In the genomic region with DNA sequence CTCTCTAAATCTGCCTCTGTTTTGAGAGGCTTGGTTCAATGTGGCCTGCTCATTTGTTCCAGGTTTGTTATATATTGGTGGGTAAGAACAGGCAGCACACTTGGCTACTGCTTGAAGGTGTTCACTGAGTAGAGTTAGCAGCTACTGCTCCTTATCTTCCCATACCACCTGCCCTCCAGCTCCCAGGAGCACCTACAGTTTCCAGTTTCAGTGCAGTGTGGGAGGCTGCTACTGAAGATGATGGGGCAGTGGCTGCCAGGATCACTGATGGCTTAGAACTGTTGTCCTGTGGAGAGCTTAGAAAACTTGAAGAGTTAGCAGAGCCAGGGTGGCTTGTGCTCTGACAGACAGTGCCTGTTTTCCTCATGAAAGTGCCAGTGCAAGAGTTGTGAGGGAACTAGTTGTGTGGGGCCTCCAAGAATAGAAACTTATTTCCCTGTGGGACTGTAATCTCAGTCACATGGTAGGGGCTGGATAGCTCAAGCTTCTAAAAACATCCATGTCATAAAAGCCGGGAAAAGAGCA, we compare ENCODE assay signal across 20 mouse cellular contexts. TPM values are rescaled to one million over a fixed set of nuclear protein-coding genes. Genes with fewer than 3 reads are reported as not detected.
DNase-seq lines count a peak whose midpoint lies in the region; ATAC-seq and TF ChIP-seq lines count a peak whose summit lies in the region.
"Had no signal": no experiment of that assay in that cellular context is flagged by ENCODE, and none has a peak within 500 bp of the region (broad histone marks: within the 10 kb centered on the region; RNA-seq: fewer than 3 reads in every experiment).

No protein-coding gene starts in this region.

- H3K79me2 ChIP-seq in heart, adult 2 months (replicated peaks; ENCODE audit: control insufficient read depth, insufficient read depth, low read length), result no peaks in the 10 kb centered on the region

- no peak for TF ChIP-seq CTCF in heart, adult 2 months (IDR thresholded peaks at IDR 0.05)

- H3K4me2 ChIP-seq in midbrain, embryonic 11.5 days, result no peak overlapping the region
- H3K4me2 ChIP-seq: hindbrain, embryonic 13.5 days had no signal

- H3K36me3 ChIP-seq in heart, adult 2 months (ENCODE audit: control insufficient read depth, insufficient read depth, low read length), result peaks cover 13% of the 10 kb centered on the region
- peaks cover 19% of the 10 kb centered on the region for H3K36me3 ChIP-seq in midbrain, embryonic 11.5 days (ENCODE audit: control insufficient read depth, insufficient read depth, low read length)
- peaks cover 92% of the 10 kb centered on the region for H3K36me3 ChIP-seq in embryonic facial prominence, embryonic 10.5 days (replicated peaks)

- peak; percentile 94 for ATAC-seq in erythroblast, adult 5-6 weeks (replicated peaks; ENCODE audit: low FRiP score, poor library complexity, severe bottlenecking)
- peak; percentile 50 for ATAC-seq in megakaryocyte progenitor cell, adult 5-6 weeks (replicated peaks; ENCODE audit: poor library complexity)
- ATAC-seq in midbrain, embryonic 11.5 days (ENCODE audit: low FRiP score), result no peak
- ATAC-seq: midbrain, embryonic 16.5 days had no signal

- no peak overlapping the region for H3K9ac ChIP-seq in heart, adult 2 months (ENCODE audit: low read depth, low read length)
- no peak overlapping the region for H3K9ac ChIP-seq in midbrain, embryonic 11.5 days (ENCODE audit: low read length)
- H3K9ac ChIP-seq: hindbrain, embryonic 13.5 days had no signal

- H3K4me3 ChIP-seq in heart, adult 2 months, result no peak overlapping the region
- H3K4me3 ChIP-seq in midbrain, embryonic 11.5 days (ENCODE audit: low read depth, low read length), result no peak overlapping the region
- H3K4me3 ChIP-seq in embryonic facial prominence, embryonic 10.5 days, result no peak overlapping the region
- H3K4me3 ChIP-seq: hindbrain, embryonic 13.5 days had no signal

- DNase-seq in heart, adult 2 months, result no peak
- no peak for DNase-seq in heart, adult 8-10 months (ENCODE audit: low spot score)
- DNase-seq in liver, result peak; percentile 46
- no peak for DNase-seq in adrenal gland, adult (ENCODE audit: inconsistent age in 2 of 2, low spot score in 1 of 2)
- DNase-seq in midbrain, embryonic 11.5 days (ENCODE audit: low spot score, missing footprints), result no peak
- no peak for DNase-seq in embryonic facial prominence, embryonic 10.5 days (ENCODE audit: low spot score)
- DNase-seq: adrenal gland, adult 2 months; cerebellum, postnatal 36 days; gastrocnemius, postnatal 36 days; kidney, adult 11 months; kidney, postnatal 25 days; layer of hippocampus, adult 9-11 months; lung, postnatal 4 days; right cerebral cortex, postnatal 25 days; thymus, postnatal 36 days had no signal

- H3K4me1 ChIP-seq in heart, adult 2 months (ENCODE audit: control insufficient read depth, insufficient read depth, low read length), result peaks cover 2% of the 10 kb centered on the region; the same call in 1 of the 2 replicates
- no peaks in the 10 kb centered on the region for H3K4me1 ChIP-seq in midbrain, embryonic 11.5 days (ENCODE audit: control insufficient read depth, insufficient read depth, low read length)
- 0 out of 2 replicates have a peak, but pooled peaks cover 5% of the 10 kb centered on the region for H3K4me1 ChIP-seq in embryonic facial prominence, embryonic 10.5 days
- H3K4me1 ChIP-seq: hindbrain, embryonic 13.5 days had no signal

- WGBS in heart, adult 2 months, result 33% methylated on average over 1 of the region's 1 CpGs
- WGBS in midbrain, embryonic 11.5 days, result 97% methylated on average over 1 of the region's 1 CpGs
- WGBS in embryonic facial prominence, embryonic 10.5 days, result 84% methylated on average over 1 of the region's 1 CpGs

- no peaks in the 10 kb centered on the region for H3K9me3 ChIP-seq in midbrain, embryonic 11.5 days (ENCODE audit: control insufficient read depth, low read length)
- H3K9me3 ChIP-seq in embryonic facial prominence, embryonic 10.5 days, result no peaks in the 10 kb centered on the region
- H3K9me3 ChIP-seq: hindbrain, embryonic 13.5 days had no signal

- H3K27me3 ChIP-seq in heart, adult 2 months (ENCODE audit: control insufficient read depth, insufficient read depth, low read length), result no peaks in the 10 kb centered on the region
- no peaks in the 10 kb centered on the region for H3K27me3 ChIP-seq in midbrain, embryonic 11.5 days (ENCODE audit: control insufficient read depth, insufficient read depth, low read length)
- no peaks in the 10 kb centered on the region for H3K27me3 ChIP-seq in embryonic facial prominence, embryonic 10.5 days (replicated peaks; ENCODE audit: low read depth, poor library complexity, severe bottlenecking)
- H3K27me3 ChIP-seq: hindbrain, embryonic 13.5 days had no signal

- no peak for TF ChIP-seq POLR2A in heart, adult 2 months (IDR thresholded peaks at IDR 0.05; ENCODE audit: insufficient read depth, low read depth, low read length)

- TF ChIP-seq EP300 in heart, adult 2 months (IDR thresholded peaks at IDR 0.05; ENCODE audit: insufficient read depth, low read depth, low read length), result no peak

- intact Hi-C loops in heart, adult 2 months (cut with DNase I), result no loop called here

- H3K27ac ChIP-seq in heart, adult 2 months, result peak overlapping the region; percentile 53
- H3K27ac ChIP-seq in midbrain, embryonic 11.5 days (ENCODE audit: low read depth, low read length), result no peak overlapping the region
- H3K27ac ChIP-seq in embryonic facial prominence, embryonic 10.5 days (replicated peaks), result no peak overlapping the region
- H3K27ac ChIP-seq: hindbrain, embryonic 13.5 days had no signal

RNA-seq across cellular contexts. Expression of a gene that starts 1.8 kb away (rescaled TPM):
- total RNA-seq in heart, adult 2 months (2021), result under 1 TPM in 1 of 2 experiments, not detected in 1; 0.18 TPM
- 0.15 and 0.18 TPM in 2 replicates for polyA plus RNA-seq in heart, adult 2 months (2012; rRNA removed)
- under 1 TPM in 2 of 4 experiments, not detected in 2; 0.27 to 0.40 TPM for total RNA-seq in heart, adult 8-10 months (2022)
- not detected in 2 replicates for total RNA-seq in erythroblast, adult 5-6 weeks (2015; ENCODE audit: low replicate concordance)
- total RNA-seq in erythroblast, adult 5-6 weeks (2017; ENCODE audit: low replicate concordance), result not detected in 2 replicates
- total RNA-seq in megakaryocyte progenitor cell, adult 5-6 weeks (2015), result not detected in 2 replicates
- total RNA-seq in megakaryocyte progenitor cell, adult 5-6 weeks (2017), result 0.57 TPM in 1 of 2 replicates, not detected in the other
- 0.27 and 0.37 TPM in 2 replicates for polyA plus RNA-seq in midbrain, embryonic 11.5 days (2014; fragmentation: Nextera tagmentation; extraction: Ambion mirVana)
- 0.38 and 0.66 TPM in 2 replicates for polyA plus RNA-seq in embryonic facial prominence, embryonic 10.5 days (2016; fragmentation: Nextera tagmentation; extraction: Ambion mirVana)
- polyA plus RNA-seq: embryonic facial prominence, embryonic 11.5 days had no signal

RNA-seq across cellular contexts. Expression of a gene that starts 13.1 kb away (rescaled TPM):
- total RNA-seq in heart, adult 2 months (2021), result 10 to 100 TPM; 13.6 to 13.9 TPM
- 6.6 and 9.7 TPM in 2 replicates for polyA plus RNA-seq in heart, adult 2 months (2012; rRNA removed)
- 10 to 100 TPM; 13.3 to 16.8 (median 16.0) TPM for total RNA-seq in heart, adult 8-10 months (2022)
- 2.7 and 5.4 TPM in 2 replicates for total RNA-seq in erythroblast, adult 5-6 weeks (2015; ENCODE audit: low replicate concordance)
- 8.8 and 10.5 TPM in 2 replicates for total RNA-seq in erythroblast, adult 5-6 weeks (2017; ENCODE audit: low replicate concordance)
- total RNA-seq in megakaryocyte progenitor cell, adult 5-6 weeks (2015), result 16.8 and 20.1 TPM in 2 replicates
- 18.2 and 28.5 TPM in 2 replicates for total RNA-seq in megakaryocyte progenitor cell, adult 5-6 weeks (2017)
- polyA plus RNA-seq in midbrain, embryonic 11.5 days (2014; fragmentation: Nextera tagmentation; extraction: Ambion mirVana), result 11.6 and 14.6 TPM in 2 replicates
- polyA plus RNA-seq in embryonic facial prominence, embryonic 10.5 days (2016; fragmentation: Nextera tagmentation; extraction: Ambion mirVana), result 10.3 and 10.6 TPM in 2 replicates

RNA-seq across cellular contexts. Expression of a gene that starts 32.4 kb away (rescaled TPM):
- 1 to 10 TPM; 2.1 to 2.6 TPM for total RNA-seq in heart, adult 2 months (2021)
- 2.4 and 4.0 TPM in 2 replicates for polyA plus RNA-seq in heart, adult 2 months (2012; rRNA removed)
- 1 to 10 TPM; 2.4 to 3.6 (median 3.1) TPM for total RNA-seq in heart, adult 8-10 months (2022)
- not detected in 2 replicates for total RNA-seq in erythroblast, adult 5-6 weeks (2015; ENCODE audit: low replicate concordance)
- not detected in 2 replicates for total RNA-seq in erythroblast, adult 5-6 weeks (2017; ENCODE audit: low replicate concordance)
- 0.10 TPM in 1 of 2 replicates, not detected in the other for total RNA-seq in megakaryocyte progenitor cell, adult 5-6 weeks (2015)
- 0.17 and 0.37 TPM in 2 replicates for total RNA-seq in megakaryocyte progenitor cell, adult 5-6 weeks (2017)
- 0.16 and 0.36 TPM in 2 replicates for polyA plus RNA-seq in midbrain, embryonic 11.5 days (2014; fragmentation: Nextera tagmentation; extraction: Ambion mirVana)
- polyA plus RNA-seq in embryonic facial prominence, embryonic 10.5 days (2016; fragmentation: Nextera tagmentation; extraction: Ambion mirVana), result 1.0 and 1.2 TPM in 2 replicates

RNA-seq across cellular contexts. Expression of a gene that starts 39.3 kb away (rescaled TPM):
- total RNA-seq in heart, adult 2 months (2021), result 1 to 10 TPM; 7.2 to 8.3 TPM
- 19.8 and 20.5 TPM in 2 replicates for polyA plus RNA-seq in heart, adult 2 months (2012; rRNA removed)
- total RNA-seq in heart, adult 8-10 months (2022), result 1 to 10 TPM; 5.5 to 8.0 (median 6.0) TPM
- total RNA-seq in erythroblast, adult 5-6 weeks (2015; ENCODE audit: low replicate concordance), result not detected in 2 replicates
- 0.14 TPM in 1 of 2 replicates, not detected in the other for total RNA-seq in erythroblast, adult 5-6 weeks (2017; ENCODE audit: low replicate concordance)
- total RNA-seq in megakaryocyte progenitor cell, adult 5-6 weeks (2015), result not detected in 2 replicates
- total RNA-seq in megakaryocyte progenitor cell, adult 5-6 weeks (2017), result not detected in 2 replicates
- 5.6 and 5.9 TPM in 2 replicates for polyA plus RNA-seq in midbrain, embryonic 11.5 days (2014; fragmentation: Nextera tagmentation; extraction: Ambion mirVana)
- 7.6 and 8.3 TPM in 2 replicates for polyA plus RNA-seq in embryonic facial prominence, embryonic 10.5 days (2016; fragmentation: Nextera tagmentation; extraction: Ambion mirVana)
